In genomic region chr2:126015763-126016473, GRCm38 (mm10) we compare ENCODE assay signal across 17 mouse cellular contexts. TPM values are rescaled to one million over a fixed set of nuclear protein-coding genes. Genes with fewer than 3 reads are reported as not detected.
A peak's percentile ranks its signal among the peaks of the same experiment; 100 is the strongest.
DNase-seq lines count a peak whose midpoint lies in the region; ATAC-seq lines count a peak whose summit lies in the region.
"Had no signal": no experiment of that assay in that cellular context is flagged by ENCODE, and none has a peak within 500 bp of the region (broad histone marks: within the 10 kb centered on the region; RNA-seq: fewer than 3 reads in every experiment).

No protein-coding gene starts in this region.

- no peaks in the 10 kb centered on the region for H3K9me3 ChIP-seq in forebrain, embryonic 15.5 days
- no peaks in the 10 kb centered on the region for H3K9me3 ChIP-seq in midbrain, embryonic 12.5 days
- H3K9me3 ChIP-seq: hindbrain, embryonic 13.5 days had no signal

- H3K4me3 ChIP-seq in forebrain, embryonic 15.5 days: no peak overlapping the region
- no peak overlapping the region for H3K4me3 ChIP-seq in midbrain, embryonic 12.5 days
- H3K4me3 ChIP-seq: hindbrain, embryonic 13.5 days had no signal

- no peak overlapping the region for H3K9ac ChIP-seq in forebrain, embryonic 15.5 days (replicated peaks)
- H3K9ac ChIP-seq in midbrain, embryonic 12.5 days (replicated peaks): no peak overlapping the region
- H3K9ac ChIP-seq: hindbrain, embryonic 13.5 days had no signal

- H3K4me2 ChIP-seq in forebrain, embryonic 15.5 days (replicated peaks): no peak overlapping the region
- no peak overlapping the region for H3K4me2 ChIP-seq in midbrain, embryonic 12.5 days (replicated peaks)
- H3K4me2 ChIP-seq: hindbrain, embryonic 13.5 days; liver, embryonic 11.5 days had no signal

- DNase-seq in retina, postnatal 1 day: peak; percentile 27
- no peak for DNase-seq in retina, embryonic 14.5 days (ENCODE audit: low spot score)
- DNase-seq in frontal cortex, postnatal 14 days (ENCODE audit: low spot score in 2 of 2): no peak
- DNase-seq in lung, postnatal 36 days: no peak
- no peak for DNase-seq in left cerebral cortex, adult 8-10 months (ENCODE audit: low spot score in 2 of 2)
- DNase-seq: cerebellum, adult 9-11 months; kidney, adult 2 months; kidney, postnatal 25 days; lung, adult 18-20 months; lung, postnatal 4 days; thymus, postnatal 14 days had no signal

- H3K36me3 ChIP-seq in forebrain, embryonic 15.5 days: no peaks in the 10 kb centered on the region
- H3K36me3 ChIP-seq in midbrain, embryonic 12.5 days: no peaks in the 10 kb centered on the region
- H3K36me3 ChIP-seq: hindbrain, embryonic 13.5 days had no signal

- H3K27ac ChIP-seq in forebrain, embryonic 15.5 days (replicated peaks): no peak overlapping the region
- peak overlapping the region; percentile 68; the same call in 1 of the 2 replicates for H3K27ac ChIP-seq in midbrain, embryonic 12.5 days (replicated peaks)
- H3K27ac ChIP-seq: hindbrain, embryonic 13.5 days; stomach, postnatal 0 days had no signal

- under 1% methylated on average over 3 of the region's 3 CpGs for WGBS in forebrain, embryonic 15.5 days
- 9% methylated on average over 3 of the region's 3 CpGs for WGBS in midbrain, embryonic 12.5 days

- no peaks in the 10 kb centered on the region for H3K27me3 ChIP-seq in forebrain, embryonic 15.5 days
- H3K27me3 ChIP-seq in midbrain, embryonic 12.5 days: no peaks in the 10 kb centered on the region
- H3K27me3 ChIP-seq: hindbrain, embryonic 13.5 days had no signal

- peak; percentile 84 for ATAC-seq in forebrain, embryonic 15.5 days (replicated peaks)
- peak; percentile 92 for ATAC-seq in midbrain, embryonic 12.5 days (ENCODE audit: low FRiP score, low read depth)
- ATAC-seq: inflammation-experienced regulatory T-cells, adult 6 months had no signal

- peaks cover 18% of the 10 kb centered on the region for H3K4me1 ChIP-seq in forebrain, embryonic 15.5 days
- peaks cover 22% of the 10 kb centered on the region for H3K4me1 ChIP-seq in midbrain, embryonic 12.5 days

RNA-seq across cellular contexts. Expression of gene Fgf7, which starts 18.5 kb away (rescaled TPM):
- 0.61 and 0.65 TPM in 2 replicates for polyA plus RNA-seq in forebrain, embryonic 15.5 days (2015; fragmentation: Nextera tagmentation; extraction: Ambion mirVana)
- 0.34 and 0.84 TPM in 2 replicates for polyA plus RNA-seq in midbrain, embryonic 12.5 days (2016; fragmentation: Nextera tagmentation; extraction: Ambion mirVana)
- total RNA-seq in left cerebral cortex, adult 8-10 months (2022): under 1 TPM; 0.41 to 0.88 (median 0.73) TPM
- polyA plus RNA-seq: inflammation-experienced regulatory T-cells, adult 6 months had no signal
